Mouse (Mus musculus) heart, postnatal 36 days (tissue): ENCODE results near the gene Slc25a39. TPM values are rescaled to one million over a fixed set of nuclear protein-coding genes. Genes with fewer than 3 reads are reported as not detected.
A peak's percentile ranks its signal among the peaks of the same experiment; 100 is the strongest.

Experiments
- DNase-seq, 2 experiments: peaks; one replicate each; pipeline ENCODE4 v3.0.0; 2021 to 2022
- intact Hi-C: fragments of 180-260 bp; cut with DNase I; formaldehyde crosslinking; loops from one replicate; pipeline ENCODE4 v1.15.1; 2025
- total RNA-seq, 2 experiments: library from RNA; stranded (reverse); gene quantifications; 2 replicates each; pipeline ENCODE4 v1.2.3; 2021

Gene Slc25a39
- total RNA-seq: 100 to 1,000 TPM; 174 to 183 TPM

- intact Hi-C loops: loop anchor here (1.0 kb wide), 1 partner anchor 92 kb away; no protein-coding TSS in a partner anchor
These were observed at the start of gene Slc25a39 for GRCm38 (mm10) chr11:102407834-102408215. Gene Slc25a39, minus strand, starts transcription at chr11:102407946.

GRCm38 (mm10) chr11:102455740-102456396, 48.1 kb upstream of the Slc25a39 start:
- peak; percentile 67 to 69 for DNase-seq
- intact Hi-C loops: no loop called here

More at GRCm38 (mm10) chr11:102407834-102408215, at the start of gene Slc25a39:
- no peak for DNase-seq

GRCm38 (mm10) chr11:102453131-102453530, 45.4 kb upstream of the Slc25a39 start:
- intact Hi-C loops: no loop called here

GRCm38 (mm10) chr11:102449043-102450008, 41.6 kb upstream of the Slc25a39 start:
- no peak for DNase-seq
- intact Hi-C loops: no loop called here

More at GRCm38 (mm10) chr11:102453131-102453530, 45.4 kb upstream of the Slc25a39 start:
- no peak for DNase-seq

DNA sequence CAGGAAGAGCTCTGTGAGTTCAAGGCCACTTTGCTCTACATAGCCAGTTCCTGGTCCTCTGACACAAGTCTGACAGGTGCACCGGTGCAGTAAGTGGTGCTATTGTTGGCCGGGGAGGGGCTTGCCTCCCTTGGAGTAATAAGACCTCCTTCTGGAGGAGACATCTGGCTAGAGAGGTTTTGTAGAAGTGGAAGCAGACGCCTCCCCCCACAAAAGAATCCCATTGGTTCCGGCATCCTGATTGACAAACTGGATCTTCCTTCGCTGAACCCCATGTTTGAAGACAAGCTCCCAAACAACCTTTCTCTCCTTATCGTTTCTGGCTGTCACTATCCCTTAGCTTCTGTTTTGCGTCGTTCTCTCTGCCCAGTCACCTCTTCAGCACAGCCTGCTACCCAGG, 40.6 kb upstream of the Slc25a39 start:
- intact Hi-C loops: no loop called here
- DNase-seq: no peak

- peak; percentile 87 to 89 for DNase-seq
- intact Hi-C loops: no loop called here
These were observed 39.8 kb upstream of the Slc25a39 start, which contains the start of gene Fam171a2 for GRCm38 (mm10) chr11:102447497-102447896. Gene Fam171a2, minus strand, starts transcription at chr11:102447682.

- intact Hi-C loops: no loop called here
- peak; percentile 45 to 58 for DNase-seq
These were observed 39.1 kb upstream of the Slc25a39 start for GRCm38 (mm10) chr11:102446581-102447461.

- intact Hi-C loops: no loop called here
- DNase-seq: peak in 1 of 2 experiments; percentile 50
These were observed 38.2 kb upstream of the Slc25a39 start for GRCm38 (mm10) chr11:102445891-102446361.

DNA sequence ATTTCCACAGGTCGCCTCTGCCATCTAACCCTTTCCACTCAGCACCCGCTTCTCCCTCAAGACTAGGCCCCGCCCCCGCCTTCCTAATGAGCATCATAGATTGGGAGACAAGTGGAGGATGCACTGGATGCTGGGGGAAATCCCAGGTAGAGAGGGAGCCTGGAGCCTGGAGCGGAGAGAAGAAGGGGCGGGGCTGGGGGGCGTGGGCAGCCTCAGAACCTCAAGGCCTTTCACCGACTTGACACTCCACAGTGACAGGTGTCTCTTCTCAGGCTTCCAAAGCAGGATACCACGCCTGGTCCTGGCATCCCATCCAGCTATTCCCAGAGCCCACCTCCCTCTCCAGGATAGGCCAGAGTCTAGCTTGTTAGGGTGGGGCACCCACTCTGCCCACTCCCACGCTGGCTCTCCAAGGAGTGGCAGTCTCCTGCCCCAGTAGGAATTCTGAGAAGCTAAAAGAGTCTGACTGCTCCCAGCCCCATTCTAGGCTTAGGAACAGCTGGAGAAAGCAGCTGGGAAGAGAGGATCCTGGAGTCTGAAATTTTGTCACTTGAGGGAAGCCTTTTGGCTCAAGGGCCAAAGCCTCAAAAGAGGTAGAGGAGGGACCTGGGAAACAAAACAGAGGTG, 37.6 kb upstream of the Slc25a39 start:
- DNase-seq: peak in 1 of 2 experiments; percentile 50
- intact Hi-C loops: no loop called here

DNA sequence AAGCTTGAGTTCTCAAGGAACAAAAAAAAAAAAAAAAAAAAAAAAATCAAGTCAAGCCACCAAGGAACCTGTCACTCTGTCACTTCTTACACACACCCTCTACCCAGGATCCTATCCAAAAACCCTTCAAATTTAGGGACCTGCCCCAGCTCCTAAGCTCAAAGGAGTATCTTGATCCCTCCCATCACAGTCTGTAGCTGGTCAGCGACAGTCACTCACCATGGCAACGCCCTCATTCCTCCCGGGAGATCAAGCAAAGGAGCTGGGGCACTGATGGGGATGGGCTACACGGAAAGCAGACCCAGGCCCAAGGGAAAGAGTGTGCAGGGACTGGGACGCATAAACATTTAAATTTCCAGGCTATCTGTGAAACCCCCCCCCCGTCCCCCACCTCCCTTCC, 37.0 kb upstream of the Slc25a39 start:
- DNase-seq: no peak

GRCm38 (mm10) chr11:102444321-102444720, 36.6 kb upstream of the Slc25a39 start:
- DNase-seq: no peak
- intact Hi-C loops: no loop called here

More for the DNA sequence above, 37.0 kb upstream of the Slc25a39 start:
- intact Hi-C loops: no loop called here

GRCm38 (mm10) chr11:102443740-102444139, 36.0 kb upstream of the Slc25a39 start:
- DNase-seq: no peak
- intact Hi-C loops: no loop called here

DNA sequence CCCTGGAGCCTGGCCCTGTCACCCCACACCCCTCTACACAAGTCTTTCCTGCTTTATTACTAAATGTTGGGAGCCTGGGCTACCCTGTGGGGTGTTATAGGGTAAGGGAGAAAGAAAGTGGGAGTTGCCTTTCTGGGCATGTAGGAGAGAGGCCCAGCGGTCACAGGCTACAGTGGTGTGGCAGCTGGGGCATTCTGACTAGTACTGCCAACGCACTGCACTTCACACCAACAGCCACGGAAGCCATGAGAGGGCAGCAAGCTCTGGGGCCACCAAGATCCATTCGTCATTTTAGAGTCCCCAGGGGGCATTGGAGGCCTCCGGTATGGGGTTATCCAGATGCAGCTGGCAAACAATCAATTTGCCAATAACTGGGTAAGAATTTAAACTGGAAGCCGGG, 34.3 kb upstream of the Slc25a39 start:
- DNase-seq: no peak
- intact Hi-C loops: no loop called here

- DNase-seq: no peak
- intact Hi-C loops: no loop called here
These were observed 33.7 kb upstream of the Slc25a39 start for GRCm38 (mm10) chr11:102441434-102441833.

- intact Hi-C loops: no loop called here
- no peak for DNase-seq
These were observed 32.5 kb upstream of the Slc25a39 start for GRCm38 (mm10) chr11:102440255-102440654.

DNA sequence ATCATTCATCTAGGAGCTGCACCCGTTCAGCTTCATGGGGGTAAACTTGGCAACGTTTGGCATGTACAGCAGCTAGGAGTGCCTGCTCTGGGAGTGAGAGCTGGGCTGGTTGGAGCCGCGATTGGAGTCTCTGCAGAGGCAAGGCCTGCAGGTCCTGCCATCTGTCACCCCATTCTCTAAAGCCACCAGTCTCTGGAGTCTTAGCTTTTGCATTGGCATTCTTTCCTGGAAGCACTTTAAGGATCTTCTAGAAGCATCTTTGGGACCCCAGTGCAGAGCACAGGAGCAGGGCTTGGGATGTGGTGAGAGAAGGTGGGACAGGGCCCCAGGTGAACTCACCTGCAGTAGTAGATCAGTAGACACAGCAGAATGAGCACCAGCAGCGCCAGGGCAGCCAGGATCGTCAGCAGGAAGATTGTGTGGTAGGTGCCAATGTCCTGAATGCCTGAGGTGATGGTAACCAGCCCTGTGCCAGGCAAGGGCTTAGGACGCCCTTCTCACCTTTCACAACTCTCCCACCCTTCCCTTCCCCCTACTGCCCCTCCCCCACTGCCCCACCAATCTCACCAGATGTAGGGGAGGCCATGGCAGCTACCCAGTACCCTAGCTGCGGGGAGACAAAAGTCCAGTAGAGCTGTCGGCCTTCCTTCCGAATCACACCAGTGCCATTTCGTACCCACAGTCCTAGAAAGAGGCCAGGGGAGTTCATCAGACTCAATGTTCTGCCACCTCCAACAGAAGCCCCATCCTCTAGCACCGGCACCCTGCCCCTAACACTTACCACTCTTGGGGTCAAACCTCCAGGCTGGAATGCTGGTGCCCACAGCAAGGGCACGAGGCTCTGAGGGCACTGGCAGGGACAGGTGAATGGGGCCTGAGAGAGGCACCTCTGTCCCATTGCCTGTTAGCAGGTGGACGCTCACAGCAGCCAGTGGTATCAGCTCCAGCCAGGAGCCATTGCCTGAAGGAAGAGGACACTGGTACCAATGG, 31.6 kb upstream of the Slc25a39 start:
- DNase-seq: no peak
- intact Hi-C loops: no loop called here

DNA sequence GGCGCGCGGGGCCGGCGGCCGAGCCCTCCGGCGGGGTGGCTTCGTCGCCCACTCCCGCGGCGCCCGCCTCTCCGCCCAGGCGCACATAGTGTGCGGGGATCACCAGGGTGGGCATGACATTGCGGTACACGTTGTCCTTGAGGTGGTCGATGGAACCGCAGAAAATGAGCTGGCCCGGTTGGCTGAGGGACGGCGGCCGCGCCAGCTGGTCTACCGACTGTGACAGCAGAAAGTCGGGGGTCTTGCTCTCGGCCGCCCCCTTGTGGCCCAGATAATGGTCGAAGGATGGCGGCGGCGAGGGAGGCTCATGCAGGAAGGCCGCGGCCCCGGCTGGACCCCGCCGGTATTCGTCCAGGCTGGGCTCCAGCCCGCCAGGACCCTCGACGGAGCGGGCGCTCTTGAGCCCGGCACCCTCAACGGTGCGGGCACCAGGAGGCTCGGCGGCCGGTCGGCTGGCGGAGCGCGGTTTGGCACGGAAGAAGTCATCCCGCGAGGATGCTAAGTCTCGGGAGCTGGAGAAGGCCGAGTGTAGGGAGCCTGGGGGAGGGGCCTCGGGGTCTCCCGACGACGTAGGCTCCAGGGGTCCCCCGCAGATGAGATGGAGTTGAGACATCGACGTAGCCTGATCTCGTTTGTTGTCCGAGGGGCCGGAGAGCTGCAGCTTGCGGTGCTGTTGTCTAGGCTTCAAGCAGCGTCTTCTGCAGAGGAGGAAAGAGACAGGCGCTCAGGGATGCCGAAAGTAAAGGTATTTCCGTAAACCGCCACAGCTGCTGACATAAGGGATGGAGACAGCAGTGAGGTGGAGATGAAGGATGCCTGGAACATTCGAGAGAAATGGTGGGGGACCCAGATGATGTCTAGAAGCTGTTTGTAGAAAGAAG, 30.7 kb upstream of the Slc25a39 start:
- DNase-seq: peak; percentile 83
- intact Hi-C loops: no loop called here
